Mouse (Mus musculus) stomach, embryonic 14.5 days (tissue): Measurements from ENCODE around the gene Crybg1. TPM values are rescaled to one million over a fixed set of nuclear protein-coding genes. Genes with fewer than 3 reads are reported as not detected.

Experiments used
- ATAC-seq: fragments of 200-750 bp; cut with Nextera tagmentation; 2 replicates; pipeline ENCODE4 v1.8.0; 2017; ENCODE audit warnings: low read depth, moderate TSS enrichment; ENCODE audit not compliant: insufficient number of reproducible peaks, insufficient read depth, low FRiP score
- H3K27ac ChIP-seq: fragments of 300-500 bp; sonication (generic); 2 replicates; pipeline ENCODE4 v1.5.1; 2014; ENCODE audit warnings: mild to moderate bottlenecking, low read length, moderate library complexity, mixed read lengths
- H3K27me3 ChIP-seq: fragments of 300-500 bp; sonication (generic); 2 replicates; pipeline ENCODE4 v1.6.1; 2014; ENCODE audit warnings: low read length, control low read depth, mixed read lengths; ENCODE audit not compliant: control insufficient read depth, insufficient read depth
- H3K36me3 ChIP-seq: fragments of 300-500 bp; sonication (generic); 2 replicates; pipeline ENCODE4 v1.6.1; 2014; ENCODE audit warnings: mild to moderate bottlenecking, control low read depth, low read length, moderate library complexity, mixed read lengths; ENCODE audit not compliant: control insufficient read depth, insufficient read depth
- H3K4me1 ChIP-seq: fragments of 300-500 bp; sonication (generic); 2 replicates; pipeline ENCODE4 v1.6.1; 2014; ENCODE audit warnings: low read length, control low read depth, mixed read lengths; ENCODE audit not compliant: control insufficient read depth, insufficient read depth
- H3K4me2 ChIP-seq: fragments of 300-500 bp; sonication (generic); replicated peaks from 2 replicates; pipeline ENCODE4 v1.6.1; 2014; ENCODE audit warnings: low read depth, low read length, control low read depth
- H3K4me3 ChIP-seq: fragments of 300-500 bp; sonication (generic); 2 replicates; pipeline ENCODE4 v1.5.1; 2014; ENCODE audit warnings: low read depth, low read length, control low read depth
- H3K9ac ChIP-seq: fragments of 300-500 bp; sonication (generic); replicated peaks from 2 replicates; pipeline ENCODE4 v1.6.1; 2014; ENCODE audit warnings: low read depth, mild to moderate bottlenecking, control low read depth, low read length, moderate library complexity, mixed read lengths
- H3K9me3 ChIP-seq: fragments of 300-500 bp; sonication (generic); 2 replicates; pipeline ENCODE4 v1.6.1; 2016; ENCODE audit warnings: low read depth, low read length, control low read depth; ENCODE audit not compliant: control insufficient read depth
- WGBS: fragments of 180-500 bp; shearing (Covaris S2); extraction: QIAGEN DNeasy Blood & Tissue Kit; methylation state at CpG from one replicate; pipeline ENCODE4 v1.1.7; 2014; 5-methylcytosine and 5-hydroxymethylcytosine counted together
- polyA plus RNA-seq: library from polyadenylated mRNA; unstranded; fragments of >200 nt; fragmentation: Nextera tagmentation; extraction: Ambion mirVana; gene quantifications from 2 replicates; pipeline ENCODE4 v1.2.1, GENCODE M21; 2014

Crybg1 gene
- polyA plus RNA-seq, 1 experiment from 2014 or later: 2.7 TPM

DNA sequence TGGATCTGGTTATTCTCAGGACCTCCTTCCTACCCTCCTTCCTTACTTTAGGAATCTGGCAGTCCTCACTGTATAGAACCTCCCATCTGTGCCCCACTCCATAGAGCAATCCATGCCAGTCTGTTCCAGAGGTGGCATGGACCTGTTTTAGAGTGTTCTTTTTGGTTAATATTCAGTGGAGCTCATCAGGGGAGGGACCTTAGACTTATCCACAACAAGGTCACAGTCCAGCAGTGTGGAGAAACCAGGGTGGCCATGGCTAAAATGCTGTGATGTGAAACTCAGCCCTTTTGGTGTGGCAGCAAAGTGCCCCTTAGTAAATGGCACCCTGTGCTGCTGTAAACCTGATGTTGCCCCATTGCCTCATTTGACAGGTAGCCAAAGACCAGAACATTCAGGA is 139.8 kb downstream of the Crybg1 start:
- no peak overlapping the region for H3K4me2 ChIP-seq
- H3K27ac ChIP-seq: no peak overlapping the region
- no peaks in the 10 kb centered on the region for H3K36me3 ChIP-seq
- no peak overlapping the region for H3K9ac ChIP-seq
- H3K4me3 ChIP-seq: no peak overlapping the region
- H3K9me3 ChIP-seq: no peaks in the 10 kb centered on the region
- H3K4me1 ChIP-seq: peaks cover 7% of the 10 kb centered on the region; the same call in 1 of the 2 replicates
- no peak for ATAC-seq
- 0 out of 2 replicates have a peak, but pooled peaks cover 8% of the 10 kb centered on the region for H3K27me3 ChIP-seq

DNA sequence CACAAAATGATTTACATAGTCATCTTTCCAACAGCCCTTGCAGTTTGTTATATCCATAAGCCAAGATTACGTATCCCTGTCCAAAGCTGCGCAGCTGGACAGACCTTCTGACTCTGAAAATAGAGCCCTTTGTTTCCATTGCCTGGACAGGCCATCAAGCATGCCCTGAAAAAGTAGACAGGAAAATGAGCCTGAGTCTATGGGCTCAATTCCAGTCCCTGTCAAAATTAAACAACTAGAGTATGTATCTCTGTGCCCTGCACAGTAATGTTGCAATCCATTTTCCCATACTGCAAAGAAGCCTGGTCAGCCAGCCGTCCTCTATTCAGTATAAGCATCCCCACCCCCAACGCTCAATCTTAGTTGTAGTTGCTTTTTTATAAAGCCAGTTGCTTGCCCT is 141.8 kb downstream of the Crybg1 start:
- Histone ChIP-seq H3K27ac (no peak overlapping the region), H3K4me1 (peaks cover 13% of the 10 kb centered on the region; the same call in 1 of the 2 replicates), H3K4me3 (no peak overlapping the region), H3K9ac (no peak overlapping the region), H3K9me3 (no peaks in the 10 kb centered on the region), H3K4me2 (peak overlapping the region; percentile 67; the same call in 1 of the 2 replicates), H3K27me3 (0 out of 2 replicates have a peak, but pooled peaks cover 9% of the 10 kb centered on the region), H3K36me3 (no peaks in the 10 kb centered on the region)
- 59% methylated on average over 4 of the region's 4 CpGs for WGBS
- ATAC-seq: no peak

DNA sequence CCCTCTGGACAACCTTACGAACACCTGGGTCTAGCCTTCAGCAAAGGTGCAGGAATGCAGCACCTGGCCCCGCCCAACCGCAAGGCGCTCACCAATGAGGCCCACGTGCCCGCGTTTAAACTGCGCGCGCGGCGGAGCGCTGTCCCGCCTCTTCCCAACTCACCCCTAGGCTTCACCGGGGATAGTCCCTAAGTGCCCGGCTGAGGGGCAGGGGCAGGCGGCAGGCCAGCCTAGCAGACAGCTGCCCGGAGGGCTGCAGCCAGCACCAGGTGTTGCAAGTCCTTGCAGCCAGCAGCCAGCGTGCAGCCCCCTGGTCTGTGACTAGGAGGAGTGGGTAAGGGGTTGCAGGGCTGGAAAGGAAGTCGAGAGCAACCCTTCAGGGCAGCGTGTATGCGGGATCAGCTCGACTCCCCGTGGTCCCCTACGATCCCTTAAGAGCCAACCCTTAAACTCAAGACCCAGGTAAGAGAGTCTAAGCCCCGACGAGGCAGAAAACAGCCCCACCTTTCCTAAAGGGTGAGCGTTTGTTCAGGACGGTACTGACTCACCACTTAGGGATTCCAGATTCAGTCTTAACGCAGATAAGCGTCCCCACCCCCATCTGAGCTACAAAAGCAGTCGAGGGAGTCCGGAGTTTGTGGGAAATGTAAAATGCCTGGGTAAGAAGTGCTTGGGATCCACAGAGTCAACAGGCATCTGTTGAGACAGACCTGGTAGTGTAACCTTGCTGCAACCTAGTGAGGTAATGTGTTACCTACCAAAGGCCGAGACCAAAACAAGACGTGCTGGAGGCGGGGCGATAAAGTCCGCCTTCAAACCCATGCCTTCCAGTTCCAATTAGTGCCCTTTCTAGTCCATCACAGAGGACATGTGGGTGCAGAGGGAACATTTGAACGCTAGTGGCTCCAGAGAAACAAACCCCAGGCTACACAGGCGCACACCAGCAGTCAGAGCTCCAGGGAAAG is 142.7 kb downstream of the Crybg1 start:
- ATAC-seq: peak; percentile 66; the same call in 1 of the 2 replicates
- WGBS: 2% methylated on average over 40 of the region's 40 CpGs
- 0 out of 2 replicates have a peak, but pooled peaks cover 9% of the 10 kb centered on the region for H3K27me3 ChIP-seq

DNA sequence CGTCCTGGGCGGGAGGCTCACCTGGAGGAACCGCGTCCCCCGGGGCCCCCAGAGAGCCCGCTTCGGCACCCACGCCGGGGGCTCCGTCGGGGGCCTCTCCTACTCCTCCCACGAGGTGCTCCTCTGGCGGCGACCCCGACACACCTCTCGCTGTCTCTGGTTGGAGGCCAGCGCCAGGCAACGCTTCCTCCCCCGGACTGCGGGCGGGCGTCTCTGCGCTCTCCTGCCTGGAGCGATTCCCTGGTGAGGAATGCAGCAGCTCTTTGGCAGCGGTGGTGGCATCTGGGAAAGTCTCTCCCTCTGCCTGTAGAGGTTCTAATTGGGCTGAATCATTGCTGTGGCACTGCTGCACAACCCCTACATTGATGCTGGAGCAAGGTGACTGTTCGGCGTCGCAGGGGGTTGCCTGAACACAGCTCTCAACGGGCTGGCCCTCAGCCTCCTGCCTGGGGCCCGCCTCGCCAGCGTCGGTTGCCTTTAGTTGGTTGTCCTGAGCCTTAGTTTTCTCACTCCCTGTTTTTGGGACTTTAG is 144.4 kb downstream of the Crybg1 start:
- Histone ChIP-seq H3K4me3 (peak overlapping the region; percentile 63), H3K9me3 (no peaks in the 10 kb centered on the region), H3K27ac (no peak overlapping the region), H3K27me3 (0 out of 2 replicates have a peak, but pooled peaks cover 9% of the 10 kb centered on the region), H3K4me1 (peaks cover 13% of the 10 kb centered on the region; the same call in 1 of the 2 replicates), H3K36me3 (no peaks in the 10 kb centered on the region), H3K9ac (no peak overlapping the region), H3K4me2 (peak overlapping the region; percentile 74)
- 4% methylated on average over 33 of the region's 33 CpGs for WGBS
- ATAC-seq: no peak

More for the DNA sequence above, 142.7 kb downstream of the Crybg1 start:
- peak overlapping the region; percentile 31 for H3K4me3 ChIP-seq
- H3K4me2 ChIP-seq: peak overlapping the region; percentile 67
- no peaks in the 10 kb centered on the region for H3K9me3 ChIP-seq
- no peak overlapping the region for H3K27ac ChIP-seq
- no peak overlapping the region; the same call in 1 of the 2 replicates for H3K9ac ChIP-seq
- no peaks in the 10 kb centered on the region for H3K36me3 ChIP-seq
- H3K4me1 ChIP-seq: peaks cover 13% of the 10 kb centered on the region; the same call in 1 of the 2 replicates

DNA sequence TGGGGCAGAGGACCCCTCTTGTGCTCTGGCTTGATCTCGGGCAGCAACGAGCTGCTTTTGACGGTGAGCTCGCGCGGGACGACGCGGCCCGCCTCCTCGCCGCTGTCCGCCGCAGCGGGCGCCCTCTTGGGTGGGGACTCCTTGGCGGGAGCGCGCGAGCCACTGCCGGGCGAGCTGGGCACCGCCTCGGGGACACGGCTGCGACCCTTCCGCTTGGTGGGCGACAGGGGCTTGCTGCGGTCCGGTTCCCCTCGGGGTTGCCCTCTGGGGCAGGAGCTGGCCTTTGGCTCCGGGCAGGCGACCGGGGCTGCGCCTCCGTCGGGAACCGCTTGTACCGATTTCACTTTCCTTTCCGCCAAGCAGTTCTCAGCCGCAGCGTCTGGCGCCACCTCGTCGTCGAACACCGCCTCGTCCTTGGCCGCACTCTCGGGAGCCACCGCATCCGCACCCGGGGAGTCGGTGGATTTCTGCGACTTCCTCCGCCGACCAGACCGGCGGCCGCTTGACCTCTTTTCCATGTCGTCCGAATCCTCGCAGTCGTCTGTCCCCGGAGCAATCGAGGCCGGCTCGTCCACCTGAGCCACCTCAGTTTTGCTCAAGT is 145.0 kb downstream of the Crybg1 start:
- Histone ChIP-seq H3K4me1 (peaks cover 13% of the 10 kb centered on the region; the same call in 1 of the 2 replicates), H3K27ac (no peak overlapping the region), H3K4me2 (peak overlapping the region; percentile 74), H3K27me3 (0 out of 2 replicates have a peak, but pooled peaks cover 9% of the 10 kb centered on the region), H3K9ac (no peak overlapping the region), H3K9me3 (no peaks in the 10 kb centered on the region), H3K36me3 (no peaks in the 10 kb centered on the region), H3K4me3 (peak overlapping the region; percentile 63)
- under 1% methylated on average over 67 of the region's 68 CpGs for WGBS
- peak; percentile 25; the same call in 1 of the 2 replicates for ATAC-seq

DNA sequence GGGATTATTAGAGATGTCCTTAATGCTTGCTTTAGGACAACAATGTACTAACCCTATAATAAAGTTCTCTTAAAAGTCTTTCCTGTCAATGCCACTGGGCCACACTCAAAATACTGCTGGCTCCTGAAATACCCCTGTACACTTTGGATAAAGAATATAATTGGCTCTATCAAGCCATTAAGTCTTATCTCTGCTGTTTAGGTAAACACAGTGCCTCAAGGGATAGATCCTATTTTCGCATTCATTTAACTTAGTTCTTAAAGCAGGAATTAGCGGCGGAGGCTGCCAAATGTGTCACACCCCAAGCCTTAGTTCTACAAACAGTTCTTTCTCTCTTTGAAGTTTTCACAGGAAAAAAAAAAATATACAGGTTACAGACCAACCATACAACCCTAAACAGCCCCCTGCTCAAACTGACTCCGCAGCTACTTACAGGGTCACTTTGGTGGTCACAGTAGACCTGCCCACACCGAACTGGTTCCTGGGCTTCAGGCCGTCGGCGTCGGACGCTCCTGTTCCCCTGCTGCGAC is 145.6 kb downstream of the Crybg1 start:
- Histone ChIP-seq H3K27ac (no peak overlapping the region), H3K36me3 (no peaks in the 10 kb centered on the region), H3K9me3 (no peaks in the 10 kb centered on the region), H3K4me2 (peak overlapping the region; percentile 74), H3K9ac (no peak overlapping the region), H3K27me3 (0 out of 2 replicates have a peak, but pooled peaks cover 9% of the 10 kb centered on the region), H3K4me1 (peaks cover 13% of the 10 kb centered on the region; the same call in 1 of the 2 replicates), H3K4me3 (peak overlapping the region; percentile 63)
- 4% methylated on average over 11 of the region's 11 CpGs for WGBS
- 0 out of 2 replicates have a peak, but pooled peaks have one; percentile 19 for ATAC-seq

DNA sequence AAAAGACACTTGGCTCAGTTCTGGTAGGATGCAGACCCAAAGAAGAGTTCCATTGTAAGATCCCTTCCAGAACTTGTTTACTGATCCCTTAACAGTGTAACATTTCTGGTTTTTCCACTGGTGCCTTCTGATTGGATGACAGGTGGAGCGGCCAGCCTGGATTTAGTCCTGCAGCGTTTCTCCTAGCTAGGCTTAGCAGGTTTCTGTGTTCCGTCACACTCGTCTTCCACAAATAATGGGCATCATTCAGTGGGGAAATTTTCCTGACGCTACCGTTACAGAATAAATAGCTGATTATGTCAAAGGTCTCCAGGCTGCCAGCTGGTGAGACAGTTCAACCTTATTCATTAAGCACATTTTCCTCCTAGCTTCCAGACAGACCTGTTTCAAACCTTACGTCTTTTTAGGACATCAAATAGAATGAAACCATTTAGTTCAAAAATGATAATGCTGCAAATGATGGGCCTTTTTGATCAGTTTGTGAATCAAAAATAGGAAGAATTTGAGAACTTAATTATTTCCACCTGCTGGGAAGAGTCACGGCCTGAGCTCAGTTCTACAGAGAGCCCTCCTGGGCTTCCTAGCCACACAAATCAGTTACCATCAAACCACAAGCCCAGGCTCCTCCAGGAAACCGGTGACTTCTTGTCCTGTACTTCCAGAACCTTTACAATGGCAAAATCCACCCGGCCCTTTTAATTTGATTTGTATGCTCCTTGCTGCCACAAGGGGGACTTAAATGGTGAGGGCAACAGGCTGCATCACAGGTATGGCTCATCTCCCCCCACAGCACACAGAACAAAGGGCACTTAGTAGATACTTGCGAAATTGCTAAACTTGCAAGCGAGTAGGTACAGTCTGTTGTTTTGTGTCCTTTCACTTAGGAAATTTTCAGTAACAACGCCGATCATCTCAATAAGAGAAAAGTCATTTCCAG is 146.4 kb downstream of the Crybg1 start:
- Histone ChIP-seq H3K27me3 (0 out of 2 replicates have a peak, but pooled peaks cover 9% of the 10 kb centered on the region), H3K9ac (no peak overlapping the region), H3K4me1 (peaks cover 13% of the 10 kb centered on the region; the same call in 1 of the 2 replicates), H3K4me3 (no peak overlapping the region), H3K36me3 (no peaks in the 10 kb centered on the region), H3K27ac (no peak overlapping the region), H3K9me3 (no peaks in the 10 kb centered on the region), H3K4me2 (no peak overlapping the region)
- ATAC-seq: no peak
- 23% methylated on average over 14 of the region's 14 CpGs for WGBS
